Mouse (Mus musculus): ENCODE measurements at regions not wholly inside any gene's neighbourhood (a gene's known extent, or its start where the extent isn't known, plus 50 kb on each side); places are given as distances from the start of the nearest gene placed in this dataset.

GRCm38 (mm10) chrX:70953022-70953421 lies 97.0 kb upstream of the Mamld1 start:
- 79% methylated on average over 3 of the region's 3 CpGs for WGBS
- no peak overlapping the region for H3K27ac ChIP-seq (replicated peaks)
- DNase-seq (ENCODE audit: low spot score), result no peak
- H3K27me3 ChIP-seq (replicated peaks; ENCODE audit: low read depth, poor library complexity, severe bottlenecking), result 0 out of 2 replicates have a peak, but pooled peaks cover 3% of the 10 kb centered on the region
- H3K9me3 ChIP-seq, result no peaks in the 10 kb centered on the region
- no peaks in the 10 kb centered on the region for H3K36me3 ChIP-seq (replicated peaks)
- H3K4me3 ChIP-seq, result no peak overlapping the region
- no peaks in the 10 kb centered on the region for H3K4me1 ChIP-seq

Measured in embryonic facial prominence, embryonic 10.5 days (tissue).